Mouse (Mus musculus) cerebellum, postnatal 25 days (tissue): ENCODE measurements at regions not wholly inside any gene's neighbourhood (a gene's known extent, or its start where the extent isn't known, plus 50 kb on each side); places are given as distances from the start of the nearest gene placed in this dataset.

Source experiments
- DNase-seq, 2 experiments: peaks; one replicate each; pipeline ENCODE4 v3.0.0; 2021; ENCODE audit warnings: mixed read lengths in 2 of 2

- no peak for DNase-seq
These were observed 65.4 kb upstream of the Glrp1 start for GRCm38 (mm10) chr1:88575291-88575690.

GRCm38 (mm10) chr1:88572161-88572560 lies 62.3 kb upstream of the Glrp1 start:
- DNase-seq: no peak

DNA sequence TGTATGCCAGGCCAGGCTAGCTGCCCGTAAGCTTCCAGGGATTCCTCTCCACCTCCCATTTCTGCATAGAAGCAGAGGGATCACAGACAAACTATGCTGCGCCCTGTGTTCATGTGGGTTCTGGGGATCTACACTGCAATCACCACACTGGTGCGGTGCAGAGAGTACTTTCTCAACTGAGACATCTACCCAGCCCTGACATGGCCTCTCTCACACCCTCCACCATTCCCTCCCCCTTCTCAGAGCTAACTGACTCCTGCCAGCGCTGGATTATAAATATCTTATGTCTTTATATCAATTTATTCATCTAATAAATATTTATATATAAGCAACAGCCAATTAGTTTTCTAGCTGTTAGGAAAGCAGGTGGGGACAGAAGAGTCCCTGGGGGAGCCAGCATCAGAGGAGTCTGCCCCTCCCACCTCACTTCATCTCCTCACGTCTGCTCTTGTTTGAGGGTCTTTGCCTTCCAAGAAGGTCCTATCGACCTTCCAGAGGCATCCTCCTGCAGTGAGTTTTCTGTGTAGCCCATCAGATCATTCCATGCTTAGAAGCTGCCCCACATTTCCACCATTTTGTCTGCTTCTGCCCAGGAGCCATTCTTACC lies 58.7 kb upstream of the Glrp1 start:
- no peak for DNase-seq

GRCm38 (mm10) chr1:88567198-88567597 lies 57.3 kb upstream of the Glrp1 start:
- no peak for DNase-seq

- no peak for DNase-seq
These were observed 56.6 kb upstream of the Glrp1 start for GRCm38 (mm10) chr1:88566426-88566825.

- DNase-seq: no peak
These were observed 55.0 kb upstream of the Glrp1 start for GRCm38 (mm10) chr1:88564825-88565224.

DNA sequence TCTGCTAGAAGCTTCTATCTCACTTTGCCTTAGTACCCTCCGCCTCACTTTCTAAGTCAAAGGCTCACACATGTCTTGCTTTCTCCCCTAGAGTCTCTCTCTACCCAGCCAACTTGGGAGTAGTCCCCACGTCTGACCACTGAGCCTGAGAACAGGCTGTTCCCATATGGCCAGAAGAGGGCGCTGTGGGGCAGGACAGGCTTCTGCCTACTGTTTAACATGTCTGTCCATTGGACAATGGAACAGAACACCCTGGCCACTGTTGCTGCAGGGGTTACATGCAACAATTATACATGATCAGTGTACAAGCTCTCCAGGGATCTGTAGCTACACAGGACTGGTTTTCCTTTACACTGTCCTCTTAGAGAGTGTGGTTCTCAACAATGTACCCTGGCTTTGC lies 52.5 kb upstream of the Glrp1 start:
- peak; percentile 48 to 76 for DNase-seq

- no peak for DNase-seq
These were observed 50.9 kb upstream of the Glrp1 start for GRCm38 (mm10) chr1:88560771-88561170.
